In the genomic region with DNA sequence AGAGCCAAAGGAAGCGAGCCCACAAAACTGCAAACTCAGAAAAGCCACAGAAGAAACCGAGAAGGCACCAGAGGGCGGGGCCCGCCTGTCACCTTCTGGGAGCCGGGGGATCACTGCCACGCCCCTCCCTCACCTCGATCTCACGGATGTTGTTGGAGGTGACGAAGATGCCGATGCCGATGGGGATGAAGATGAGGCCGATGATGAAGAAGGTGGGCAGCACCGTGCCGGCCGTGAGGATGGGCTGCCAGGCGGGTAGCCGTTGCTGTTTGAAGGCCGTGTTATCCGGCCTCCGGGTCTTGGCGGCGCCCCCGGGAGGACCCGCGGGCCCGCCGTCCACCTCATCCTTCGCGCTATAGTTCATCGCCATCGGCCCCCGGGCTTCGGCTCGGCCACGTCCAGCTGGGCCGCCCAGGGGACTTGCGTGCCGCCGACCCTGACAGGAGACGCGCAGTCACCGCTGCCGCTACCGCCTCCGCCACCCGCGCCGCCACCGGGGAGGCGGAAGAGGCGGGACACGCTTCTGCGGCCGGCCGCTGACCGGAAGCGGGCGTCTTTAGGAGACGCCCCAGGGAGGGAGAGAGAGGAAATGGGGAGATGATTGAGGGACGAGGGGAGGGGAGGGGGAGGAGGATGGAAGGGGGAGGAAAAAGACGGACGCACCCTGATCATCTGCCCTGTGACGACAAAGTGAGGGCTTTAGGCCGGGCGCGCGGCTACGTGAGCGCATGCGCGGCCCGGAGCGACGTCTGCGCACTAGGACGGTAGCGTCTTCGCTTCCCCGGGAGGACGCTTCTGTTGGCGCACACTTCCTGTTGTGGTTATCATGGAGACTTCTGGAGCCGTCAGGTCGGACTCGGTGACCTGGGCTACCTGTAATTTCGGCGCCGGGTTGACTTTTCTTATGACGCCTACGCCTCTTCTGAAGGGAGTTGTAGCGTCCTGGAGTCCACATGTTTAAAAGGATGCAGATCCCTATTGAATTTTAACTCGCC, we compare ENCODE assay signal across 8 mouse cellular contexts. TPM values are rescaled to one million over a fixed set of nuclear protein-coding genes. Genes with fewer than 3 reads are reported as not detected.
A peak's percentile ranks its signal among the peaks of the same experiment; 100 is the strongest.
DNase-seq lines count a peak whose midpoint lies in the region; ATAC-seq and TF ChIP-seq lines count a peak whose summit lies in the region.

Tmem30a (minus strand) TSS at position 667 of the 995 bp plus-strand sequence.

- H3K27ac ChIP-seq in ES-Bruce4 (ENCODE audit: insufficient read depth, low read length) = no peak within 1 kb of the TSS
- peak within 1 kb of the TSS; percentile 94 for H3K27ac ChIP-seq in forebrain, embryonic 13.5 days
- H3K27ac ChIP-seq in liver, postnatal 0 days (ENCODE audit: low read depth) = peak within 1 kb of the TSS; percentile 98
- peak within 1 kb of the TSS; percentile 90 for H3K27ac ChIP-seq in neural tube, embryonic 14.5 days (ENCODE audit: low read depth, low read length)

- peak within 1 kb of the TSS; percentile 96 for H3K4me3 ChIP-seq in ES-Bruce4 (ENCODE audit: low read depth, low read length)
- H3K4me3 ChIP-seq in forebrain, embryonic 13.5 days = peak within 1 kb of the TSS; percentile 95
- H3K4me3 ChIP-seq in liver, postnatal 0 days (ENCODE audit: low read depth, low read length) = peak within 1 kb of the TSS; percentile 97
- peak within 1 kb of the TSS; percentile 95 for H3K4me3 ChIP-seq in neural tube, embryonic 14.5 days (ENCODE audit: low read depth, low read length)

- no peaks in the 10 kb centered on the region for H3K27me3 ChIP-seq in ES-Bruce4 (ENCODE audit: control insufficient read depth, insufficient read depth, low read length, poor library complexity, severe bottlenecking)
- H3K27me3 ChIP-seq in forebrain, embryonic 13.5 days = no peaks in the 10 kb centered on the region
- no peaks in the 10 kb centered on the region for H3K27me3 ChIP-seq in liver, postnatal 0 days (ENCODE audit: insufficient read depth, low read length)
- H3K27me3 ChIP-seq in neural tube, embryonic 14.5 days (ENCODE audit: control insufficient read depth, insufficient read depth, low read length) = no peaks in the 10 kb centered on the region

- peak; percentile 98 for ATAC-seq in cerebellum, adult (ENCODE audit: insufficient number of reproducible peaks, low FRiP score, low TSS enrichment)
- peak; percentile 99 for ATAC-seq in forebrain, embryonic 13.5 days
- ATAC-seq in liver, postnatal 0 days = peak; percentile 94
- ATAC-seq in neural tube, embryonic 14.5 days (ENCODE audit: low read depth) = peak; percentile 99

- H3K36me3 ChIP-seq in ES-Bruce4 (ENCODE audit: control insufficient read depth, insufficient read depth, low read length, poor library complexity, severe bottlenecking) = no peaks in the 10 kb centered on the region
- no peaks in the 10 kb centered on the region for H3K36me3 ChIP-seq in forebrain, embryonic 13.5 days (ENCODE audit: poor library complexity, severe bottlenecking)
- H3K36me3 ChIP-seq in liver, postnatal 0 days (replicated peaks; ENCODE audit: insufficient read depth, low read length) = no peaks in the 10 kb centered on the region
- no peaks in the 10 kb centered on the region for H3K36me3 ChIP-seq in neural tube, embryonic 14.5 days (ENCODE audit: control insufficient read depth, insufficient read depth, low read length)

- no peaks in the 10 kb centered on the region for H3K4me1 ChIP-seq in ES-Bruce4 (ENCODE audit: control insufficient read depth, insufficient read depth, low read length)
- H3K4me1 ChIP-seq in forebrain, embryonic 13.5 days = peaks cover 26% of the 10 kb centered on the region
- peaks cover 29% of the 10 kb centered on the region for H3K4me1 ChIP-seq in liver, postnatal 0 days (ENCODE audit: insufficient read depth)
- H3K4me1 ChIP-seq in neural tube, embryonic 14.5 days (ENCODE audit: control insufficient read depth, insufficient read depth, low read length) = peaks cover 13% of the 10 kb centered on the region; the same call in 1 of the 2 replicates

- intact Hi-C loops in heart, postnatal 10 days (cut with DNase I) = loop anchor here (2.0 kb wide), 1 partner anchor 30 kb away; no protein-coding TSS in a partner anchor

- no peak for TF ChIP-seq POLR2A in ES-Bruce4 (IDR thresholded peaks at IDR 0.05; ENCODE audit: insufficient read depth, low read length)

- H3K9ac ChIP-seq in ES-Bruce4 (ENCODE audit: low read depth, poor library complexity, severe bottlenecking) = peak within 1 kb of the TSS; percentile 68
- H3K9ac ChIP-seq in forebrain, embryonic 13.5 days = peak within 1 kb of the TSS; percentile 92
- peak within 1 kb of the TSS; percentile 86 for H3K9ac ChIP-seq in liver, postnatal 0 days (replicated peaks)
- H3K9ac ChIP-seq in neural tube, embryonic 14.5 days (replicated peaks; ENCODE audit: low read depth, low read length) = peak within 1 kb of the TSS; percentile 93

- DNase-seq in heart, postnatal 10 days = peak; percentile 96
- DNase-seq in large intestine, adult 2 months (ENCODE audit: low read depth, low spot score) = peak; percentile 89
- DNase-seq in liver, postnatal 0 days = peak; percentile 93
- peak; percentile 94 for DNase-seq in testis, postnatal 10 days (ENCODE audit: low spot score)

- no peaks in the 10 kb centered on the region for H3K9me3 ChIP-seq in ES-Bruce4 (replicated peaks; ENCODE audit: control insufficient read depth, insufficient read depth, low read length, poor library complexity, severe bottlenecking)
- H3K9me3 ChIP-seq in forebrain, embryonic 13.5 days (replicated peaks) = no peaks in the 10 kb centered on the region
- H3K9me3 ChIP-seq in liver, postnatal 0 days (ENCODE audit: low read length) = no peaks in the 10 kb centered on the region
- H3K9me3 ChIP-seq in neural tube, embryonic 14.5 days (ENCODE audit: control insufficient read depth, low read length) = no peaks in the 10 kb centered on the region

- 0 out of 2 replicates have a peak, but pooled peaks have one; percentile 51 for TF ChIP-seq EP300 in ES-Bruce4 (IDR thresholded peaks at IDR 0.05; ENCODE audit: insufficient read depth, low read depth, low read length)
- 0 out of 2 replicates have a peak, but pooled peaks have one; percentile 4 for TF ChIP-seq EP300 in liver, postnatal 0 days (IDR thresholded peaks at IDR 0.05; ENCODE audit: low read depth)

- under 1% methylated on average over 84 of the region's 91 CpGs for WGBS in forebrain, embryonic 13.5 days
- under 1% methylated on average over 91 of the region's 91 CpGs for WGBS in large intestine, adult 2 months
- under 1% methylated on average over 87 of the region's 91 CpGs for WGBS in liver, postnatal 0 days (ENCODE audit: insufficient replicate concordance)
- WGBS in neural tube, embryonic 14.5 days = under 1% methylated on average over 91 of the region's 91 CpGs

- H3K4me2 ChIP-seq in forebrain, embryonic 13.5 days = peak within 1 kb of the TSS; percentile 73
- H3K4me2 ChIP-seq in liver, postnatal 0 days (ENCODE audit: low read depth, low read length) = peak within 1 kb of the TSS; percentile 83
- peak within 1 kb of the TSS; percentile 76 for H3K4me2 ChIP-seq in neural tube, embryonic 14.5 days (ENCODE audit: low read depth, low read length)

- TF ChIP-seq CTCF in ES-Bruce4 (IDR thresholded peaks at IDR 0.05; ENCODE audit: low read depth, low read length) = no peak
- no peak for TF ChIP-seq CTCF in liver, postnatal 0 days (IDR thresholded peaks at IDR 0.05; ENCODE audit: low read depth)

RNA-seq across cellular contexts. Expression of gene Tmem30a, which starts in this region (rescaled TPM):
- 58.8 and 59.1 TPM in 2 replicates for polyA plus RNA-seq in ES-Bruce4 (2011; ENCODE audit: insufficient read depth, insufficient read length, low read depth, missing spikeins)
- polyA plus RNA-seq in forebrain, embryonic 13.5 days (2015; fragmentation: Nextera tagmentation; extraction: Ambion mirVana) = 87.6 and 88.2 TPM in 2 replicates
- total RNA-seq in heart, postnatal 10 days (2021) = 10 to 100 TPM; 69.8 to 73.4 TPM
- polyA plus RNA-seq in large intestine, adult 2 months (2012; rRNA removed) = 15.7 and 30.9 TPM in 2 replicates
- polyA plus RNA-seq in liver, postnatal 0 days (2015; fragmentation: Nextera tagmentation; extraction: Ambion mirVana) = 59.7 and 67.5 TPM in 2 replicates
- 124 and 137 TPM in 2 replicates for polyA plus RNA-seq in neural tube, embryonic 14.5 days (2014; fragmentation: Nextera tagmentation; extraction: Ambion mirVana)
